Mouse (Mus musculus): ENCODE results near the gene Disp2.

Disp2 gene

DNA sequence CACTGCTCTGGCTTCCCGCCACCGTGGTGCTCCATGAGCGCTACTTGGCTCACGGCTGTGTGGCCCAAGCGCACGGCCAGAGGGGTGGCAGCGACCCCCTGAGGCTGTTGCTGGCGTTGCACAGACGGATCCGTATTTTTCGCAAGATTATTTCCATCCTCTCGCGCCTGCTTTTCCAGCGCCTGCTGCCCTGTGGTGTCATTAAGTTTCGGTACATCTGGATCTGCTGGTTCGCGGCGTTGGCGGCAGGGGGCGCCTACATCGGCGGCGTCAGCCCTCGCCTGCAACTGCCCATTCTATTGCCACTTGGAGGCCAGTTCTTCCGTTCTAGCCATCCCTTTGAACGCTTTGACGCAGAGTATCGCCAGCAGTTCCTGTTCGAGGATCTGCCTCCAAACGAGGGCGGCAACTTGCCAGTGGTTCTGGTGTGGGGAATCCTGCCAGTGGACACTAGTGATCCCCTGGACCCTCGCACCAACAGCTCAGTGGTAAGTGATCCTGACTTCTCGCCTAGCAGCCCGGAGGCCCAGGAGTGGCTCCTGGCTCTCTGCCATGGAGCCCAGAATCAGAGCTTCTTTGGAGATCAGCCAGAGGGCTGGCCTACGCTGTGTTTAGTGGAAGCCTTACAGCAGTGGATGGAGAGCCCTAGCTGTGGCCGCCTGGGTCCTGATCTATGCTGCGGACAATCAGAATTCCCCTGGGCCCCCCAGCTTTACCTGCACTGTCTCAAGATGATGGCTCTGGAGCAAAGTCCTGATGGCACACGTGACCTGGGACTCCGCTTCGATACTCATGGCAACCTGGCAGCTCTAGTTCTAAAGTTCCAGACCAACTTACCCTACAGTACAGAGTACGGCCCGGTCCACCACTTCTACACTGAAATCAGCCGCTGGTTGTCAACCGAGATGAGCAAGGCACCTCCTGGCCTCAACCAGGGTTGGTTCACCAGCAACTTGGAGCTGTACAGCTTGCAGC is 11.3 kb downstream of the Disp2 start:
- no peak for DNase-seq

DNA sequence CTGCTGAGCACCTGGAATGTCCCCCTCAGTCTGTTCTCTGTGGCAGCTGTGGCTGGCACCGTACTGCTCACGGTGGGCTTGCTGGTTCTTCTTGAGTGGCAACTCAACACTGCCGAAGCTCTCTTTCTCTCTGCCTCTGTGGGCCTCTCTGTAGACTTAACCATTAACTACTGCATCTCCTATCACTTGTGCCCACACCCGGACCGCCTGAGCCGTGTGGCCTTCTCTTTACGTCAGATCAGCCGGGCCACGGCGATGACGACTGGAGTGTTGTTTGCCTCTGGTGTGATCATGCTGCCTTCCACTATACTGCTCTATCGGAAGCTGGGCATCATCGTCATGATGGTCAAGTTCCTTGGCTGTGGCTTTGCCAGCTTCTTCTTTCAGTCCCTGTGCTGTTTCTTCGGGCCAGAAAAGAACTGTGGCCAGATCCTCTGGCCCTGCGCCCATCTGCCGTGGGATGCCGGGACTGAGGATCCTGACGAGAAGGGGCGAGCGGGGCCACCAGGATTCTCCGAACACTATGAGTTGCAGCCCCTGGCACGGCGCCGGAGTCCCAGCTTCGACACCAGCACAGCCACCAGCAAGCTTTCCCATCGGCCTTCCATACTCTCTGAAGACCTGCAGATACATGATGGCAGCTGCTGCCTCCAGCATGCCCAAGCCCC is 12.2 kb downstream of the Disp2 start:
- no peak for DNase-seq

GRCm38 (mm10) chr2:118792259-118792613 is 12.7 kb downstream of the Disp2 start:
- no peak for DNase-seq

- DNase-seq, result no peak
Measured at GRCm38 (mm10) chr2:118793636-118794035, 14.1 kb downstream of the Disp2 start.

GRCm38 (mm10) chr2:118802542-118803118 is 23.1 kb downstream of the Disp2 start:
- no peak for DNase-seq

DNA sequence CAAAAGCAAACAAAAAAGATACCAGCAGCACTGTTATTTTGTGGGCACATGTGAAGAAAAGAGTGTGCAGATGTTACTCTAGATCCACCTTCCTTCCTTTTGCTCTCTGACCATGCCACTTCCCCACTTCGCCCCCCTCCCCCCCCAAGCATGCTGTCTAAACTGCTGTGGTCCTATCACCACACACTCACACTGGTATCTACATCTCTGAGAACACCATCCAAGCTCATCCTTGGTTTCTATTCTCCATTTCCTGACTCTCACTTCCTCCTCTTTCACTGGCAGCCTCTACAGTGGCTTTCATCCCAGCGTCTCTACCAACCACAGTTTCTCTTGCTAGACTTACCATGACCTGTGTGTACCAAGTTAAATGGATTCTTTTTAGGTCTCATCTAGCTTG is 25.0 kb downstream of the Disp2 start:
- DNase-seq, result no peak

DNA sequence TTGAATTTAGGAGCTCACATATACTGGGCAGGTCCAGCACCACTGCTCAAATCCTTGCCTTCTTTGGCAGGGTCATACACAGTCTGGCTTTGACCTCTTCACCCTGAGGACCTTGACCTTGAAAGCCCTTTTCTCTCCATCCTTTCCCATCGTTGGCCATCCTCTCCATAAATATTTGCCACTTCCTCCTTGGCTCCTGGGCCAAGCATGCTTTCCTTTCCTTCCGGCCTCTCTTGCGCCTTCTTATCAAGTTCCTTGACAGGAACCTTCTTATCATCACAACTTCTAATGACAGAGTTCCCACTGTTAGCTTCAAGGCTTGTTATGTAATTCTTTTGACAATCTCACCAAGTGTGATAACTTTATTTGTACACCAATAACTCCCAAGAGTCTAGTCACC is 25.6 kb downstream of the Disp2 start:
- no peak for DNase-seq

DNA sequence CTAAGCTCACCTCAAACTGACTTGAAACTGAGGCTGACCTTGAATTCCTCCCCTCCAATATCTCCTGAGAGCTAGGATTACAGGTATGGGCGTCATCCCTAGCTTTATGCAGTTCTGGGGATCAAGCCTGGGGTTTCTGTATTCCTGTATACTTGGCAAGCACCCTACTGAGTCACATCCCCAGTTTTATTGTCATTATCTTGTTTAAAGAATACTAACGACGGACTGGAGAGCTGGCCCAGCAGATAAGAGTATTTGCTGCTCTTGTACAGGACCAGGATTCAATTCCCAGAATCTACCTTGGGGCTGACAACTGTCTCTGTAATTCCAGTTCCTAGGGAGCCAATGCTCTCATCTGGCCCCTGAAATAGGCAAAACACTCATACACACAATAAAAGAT is 26.2 kb downstream of the Disp2 start:
- DNase-seq, result no peak

GRCm38 (mm10) chr2:118806860-118807259 is 27.3 kb downstream of the Disp2 start:
- DNase-seq, result no peak

- DNase-seq, result no peak
Measured at GRCm38 (mm10) chr2:118810861-118811260, 31.3 kb downstream of the Disp2 start.

DNA sequence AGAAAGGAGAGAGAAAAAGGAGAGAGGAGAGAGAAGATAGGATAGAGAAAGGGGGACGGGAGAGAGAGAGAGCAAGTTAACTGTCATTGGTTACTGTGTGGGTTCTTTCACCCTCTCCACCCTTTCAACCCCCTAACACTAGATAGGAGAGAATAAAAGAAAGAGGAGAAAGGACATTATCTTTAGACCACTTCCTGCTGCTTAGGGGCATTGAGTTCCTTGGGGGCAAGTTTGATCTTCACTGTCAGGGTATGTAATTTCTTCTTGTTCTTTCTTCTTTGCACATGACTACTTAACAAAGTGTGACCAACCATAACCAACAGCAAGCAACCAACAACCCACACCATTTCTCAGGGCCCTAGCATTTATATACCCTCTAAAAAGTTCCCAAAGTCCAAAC is 33.2 kb downstream of the Disp2 start:
- DNase-seq, result no peak

GRCm38 (mm10) chr2:118813981-118814836 is 34.7 kb downstream of the Disp2 start, which contains the start of gene Knstrn:
TSS of gene Knstrn (plus strand) at chr2:118814003.
- DNase-seq, result peak; percentile 89

DNA sequence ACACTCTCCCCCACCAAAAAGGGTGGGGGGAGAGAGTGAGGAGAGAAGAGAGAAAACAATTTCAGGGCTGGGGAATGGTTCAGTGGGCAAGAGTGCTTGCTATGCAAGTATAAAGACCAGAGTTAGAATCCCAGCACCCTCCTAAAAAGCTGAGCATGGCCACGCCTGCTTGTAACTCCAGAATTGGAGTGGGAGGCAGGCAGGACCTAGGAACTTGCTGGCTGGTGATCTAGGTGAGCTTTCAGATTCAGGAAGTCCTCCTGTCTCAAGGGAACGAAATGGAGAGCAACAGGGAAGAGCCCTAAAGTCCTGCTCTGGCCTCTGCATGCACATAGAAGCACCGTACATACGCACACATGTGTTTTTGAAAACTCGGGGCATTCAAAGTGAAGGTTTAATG is 43.3 kb downstream of the Disp2 start:
- DNase-seq, result no peak

DNA sequence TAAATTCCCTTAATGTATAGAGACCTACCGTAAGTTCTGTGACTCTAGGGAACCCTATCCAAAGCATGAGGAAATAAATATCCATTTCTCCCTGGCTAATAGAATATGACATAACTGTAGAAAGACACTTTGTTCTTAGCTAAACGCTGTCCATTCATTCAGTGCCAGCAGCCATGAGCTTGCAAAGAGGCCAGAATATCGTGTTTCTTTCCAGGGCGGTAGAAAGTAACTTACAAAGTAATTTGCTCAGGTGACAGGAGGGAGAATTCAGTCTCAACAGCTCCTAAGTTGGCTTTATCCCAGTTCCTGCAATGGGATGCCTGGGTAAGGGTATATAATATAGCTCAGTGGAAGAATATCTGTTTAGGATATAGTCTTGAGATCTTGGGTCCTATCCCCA is 44.9 kb downstream of the Disp2 start:
- no peak for DNase-seq

- no peak for DNase-seq
Measured at GRCm38 (mm10) chr2:118829096-118829495, 49.6 kb downstream of the Disp2 start.

DNA sequence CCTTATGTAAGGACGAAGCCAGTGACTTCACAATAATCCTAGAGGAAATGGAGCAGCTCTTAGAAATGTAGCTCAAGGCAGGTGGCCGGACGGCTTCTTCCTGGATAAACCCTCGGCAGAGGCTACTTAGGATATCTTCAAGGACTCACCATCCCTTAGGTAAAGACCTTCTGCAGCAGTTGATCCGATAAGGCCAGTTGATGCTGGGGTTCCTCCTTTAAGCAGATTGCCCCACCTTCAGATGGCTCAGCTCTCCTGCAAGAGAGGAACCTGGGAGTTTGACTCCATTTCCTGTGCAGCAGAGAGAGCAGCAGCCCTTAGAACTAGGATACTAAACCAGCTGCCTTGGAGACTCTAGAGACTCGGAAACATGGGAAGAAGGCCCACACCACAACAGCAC is 54.5 kb downstream of the Disp2 start:
- DNase-seq, result no peak

GRCm38 (mm10) chr2:118835115-118835514 is 55.6 kb downstream of the Disp2 start:
- no peak for DNase-seq

DNA sequence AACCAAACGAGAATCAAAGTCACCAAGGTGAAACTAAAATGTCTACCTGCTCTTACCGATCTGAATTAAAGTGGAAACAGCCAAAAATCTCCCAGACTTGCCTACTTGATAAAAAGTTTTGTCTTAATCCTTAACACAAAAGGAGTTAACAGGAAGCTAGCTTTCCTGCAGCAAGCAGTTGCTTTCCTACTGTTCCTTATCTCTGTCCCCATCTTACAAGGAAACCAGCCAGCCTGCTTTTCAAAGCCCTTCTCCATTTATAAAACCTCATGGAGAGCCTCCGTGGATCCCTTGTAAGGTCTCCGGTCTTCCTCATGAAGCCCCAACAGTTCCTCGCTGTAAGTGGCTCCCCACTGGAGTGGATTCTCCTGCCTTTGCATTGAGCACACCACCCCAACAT is 58.8 kb downstream of the Disp2 start:
- no peak for DNase-seq

- no peak for DNase-seq
Measured at GRCm38 (mm10) chr2:118841186-118841585, 61.7 kb downstream of the Disp2 start.

DNA sequence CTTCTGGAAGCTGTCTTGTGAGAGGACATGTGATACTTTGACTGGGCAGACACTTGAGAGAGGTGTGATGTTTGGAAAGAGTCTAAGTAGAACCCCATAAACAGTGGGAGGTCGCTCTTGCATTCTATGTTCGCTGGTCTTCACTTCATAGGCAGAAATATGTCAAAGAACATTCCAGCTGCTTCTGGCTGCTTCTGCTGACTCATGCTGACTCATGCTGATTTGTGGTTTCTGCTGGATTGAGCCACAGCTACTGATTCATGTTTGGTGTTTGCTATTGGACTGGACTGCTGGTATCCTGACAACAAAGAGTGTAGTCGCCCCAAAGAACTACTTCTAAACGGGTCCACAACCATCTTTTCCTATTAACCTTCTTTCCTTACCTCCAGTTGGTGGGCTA is 62.3 kb downstream of the Disp2 start:
- no peak for DNase-seq

GRCm38 (mm10) chr2:118844427-118844826 is 64.9 kb downstream of the Disp2 start:
- DNase-seq, result no peak

GRCm38 (mm10) chr2:118846246-118846645 is 66.7 kb downstream of the Disp2 start:
- no peak for DNase-seq

DNA sequence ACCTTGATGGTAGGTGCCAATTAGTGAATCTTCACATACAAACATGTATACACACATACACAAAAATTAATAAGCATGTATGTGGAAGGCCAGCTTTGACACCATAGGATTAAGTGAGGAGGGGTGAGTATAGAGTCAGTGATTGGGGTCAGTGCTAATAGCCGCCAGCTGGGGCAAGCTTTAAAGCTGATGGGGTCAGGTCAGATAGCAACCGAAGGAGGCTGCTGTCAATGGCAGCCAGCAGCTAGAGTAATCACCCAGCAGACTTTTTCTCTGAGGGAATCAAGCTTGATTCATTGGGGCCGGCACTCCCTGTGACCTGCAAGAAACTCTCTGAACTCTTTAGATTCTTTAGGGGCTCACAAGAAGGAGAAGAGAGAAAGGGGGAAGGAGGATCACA is 72.2 kb downstream of the Disp2 start:
- no peak for DNase-seq

All from layer of hippocampus, adult 9-11 months (tissue).